Mouse (Mus musculus) megakaryocyte, embryonic 14.5 days (primary cell): Measurements from ENCODE around the gene Gm20388.

ENCODE experiments used
- FLI1 ChIP-seq: IDR thresholded peaks from 2 replicates; pipeline ENCODE4 v1.6.1; 2012; ENCODE audit warnings: low read length, inconsistent platforms, mixed read lengths
- GATA1 ChIP-seq: IDR thresholded peaks from 3 replicates; pipeline ENCODE4 v1.6.1; 2012; ENCODE audit warnings: mixed read lengths, low read length, inconsistent platforms, borderline replicate concordance

DNA sequence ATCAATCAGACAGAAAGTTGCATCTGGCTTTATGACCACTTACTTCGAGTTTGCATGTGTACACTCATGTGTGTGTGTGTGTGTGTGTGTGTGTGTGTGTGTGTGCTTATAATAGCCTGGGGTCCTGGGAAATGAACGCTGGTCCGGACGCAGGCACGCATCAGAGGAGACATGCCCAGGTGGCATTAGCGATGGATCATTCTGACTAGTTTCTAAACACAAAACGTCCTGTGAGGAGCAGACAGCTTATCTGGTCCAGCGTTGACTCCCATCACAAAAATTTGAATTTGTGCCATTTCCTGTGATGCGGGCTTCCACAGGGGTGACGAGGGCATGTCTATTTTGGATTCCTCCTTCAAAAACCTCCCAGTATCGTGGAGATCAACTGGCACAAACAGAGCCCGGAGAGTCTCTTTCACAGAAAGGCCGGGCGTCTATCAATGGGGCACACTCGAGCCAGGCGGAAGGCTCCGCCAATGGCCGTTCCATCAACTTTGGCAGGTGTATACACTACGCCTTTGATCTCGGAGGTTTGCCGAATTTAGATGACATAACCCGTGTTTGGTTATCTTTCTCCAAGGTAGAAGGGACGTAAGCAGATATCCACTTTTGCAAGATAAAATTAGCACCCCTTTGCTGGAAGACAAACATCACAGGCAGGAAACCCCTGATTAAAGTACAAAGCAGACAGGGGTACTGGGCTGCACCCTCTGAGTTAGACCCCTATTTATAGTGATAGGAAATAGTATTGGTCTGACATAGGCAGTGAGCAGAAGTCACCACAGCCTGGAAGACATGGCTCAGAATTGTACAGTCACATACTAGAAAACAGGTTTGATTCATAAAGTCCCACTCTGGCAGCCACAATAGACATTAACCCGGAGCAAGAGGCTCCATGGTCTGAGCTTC is 965.6 kb downstream of the Gm20388 start:
- TF ChIP-seq GATA1, result no peak
- TF ChIP-seq FLI1, result no peak
